Mouse (Mus musculus): Measurements from ENCODE around the gene Sorcs2.

GRCm38 (mm10) chr5:36346698-36347097, 51.2 kb downstream of the Sorcs2 start:
- TF ChIP-seq CTCF (IDR thresholded peaks at IDR 0.05; ENCODE audit: low read depth, low read length) (no peak), POLR2A (IDR thresholded peaks at IDR 0.05; ENCODE audit: extremely low read depth, insufficient read depth, low read length) (no peak)

Data from liver, adult 2 months (tissue).